Mouse (Mus musculus) limb, embryonic 11.5 days (tissue): ENCODE data around the gene Arfgap1. TPM values are rescaled to one million over a fixed set of nuclear protein-coding genes. Genes with fewer than 3 reads are reported as not detected.

ENCODE experiments used
- ATAC-seq: fragments of 200-750 bp; cut with Nextera tagmentation; 2 replicates; pipeline ENCODE4 v1.8.0; 2017; ENCODE audit warnings: low read depth; ENCODE audit not compliant: insufficient number of reproducible peaks, low FRiP score, low TSS enrichment
- DNase-seq: peaks from one replicate; pipeline ENCODE4 v3.0.0-alpha.2; 2015; ENCODE audit warnings: low spot score
- H3K27ac ChIP-seq: fragments of 300-500 bp; sonication (generic); replicated peaks from 2 replicates; pipeline ENCODE4 v1.5.1; 2014; ENCODE audit warnings: low read depth, mild to moderate bottlenecking, low read length
- H3K27me3 ChIP-seq: fragments of 300-500 bp; sonication (generic); 2 replicates; pipeline ENCODE4 v1.6.1; 2014; ENCODE audit warnings: mild to moderate bottlenecking, low read length, mixed read lengths; ENCODE audit not compliant: control insufficient read depth, insufficient read depth
- H3K36me3 ChIP-seq: fragments of 300-500 bp; sonication (generic); 2 replicates; pipeline ENCODE4 v1.6.1; 2014; ENCODE audit warnings: mild to moderate bottlenecking, low read length, moderate library complexity, mixed read lengths; ENCODE audit not compliant: control insufficient read depth, insufficient read depth
- H3K4me1 ChIP-seq: fragments of 300-500 bp; sonication (generic); 2 replicates; pipeline ENCODE4 v1.6.1; 2014; ENCODE audit warnings: low read length, mixed read lengths; ENCODE audit not compliant: control insufficient read depth, insufficient read depth
- H3K4me2 ChIP-seq: fragments of 300-500 bp; sonication (generic); 2 replicates; pipeline ENCODE4 v1.6.1; 2014; ENCODE audit warnings: low read depth, mild to moderate bottlenecking, moderate library complexity; ENCODE audit not compliant: severe bottlenecking
- H3K4me3 ChIP-seq: fragments of 300-500 bp; sonication (generic); 2 replicates; pipeline ENCODE4 v1.5.1; 2014; ENCODE audit warnings: low read depth, low read length
- H3K9ac ChIP-seq: fragments of 300-500 bp; sonication (generic); 2 replicates; pipeline ENCODE4 v1.6.1; 2014; ENCODE audit warnings: mild to moderate bottlenecking, low read length
- H3K9me3 ChIP-seq: fragments of 300-500 bp; sonication (generic); 2 replicates; pipeline ENCODE4 v1.6.1; 2016; ENCODE audit warnings: low read length; ENCODE audit not compliant: control insufficient read depth
- WGBS: fragments of 180-500 bp; shearing (Covaris S2); extraction: QIAGEN DNeasy Blood & Tissue Kit; methylation state at CpG from one replicate; pipeline ENCODE4 v1.1.7; 2014; 5-methylcytosine and 5-hydroxymethylcytosine counted together
- polyA plus RNA-seq: library from polyadenylated mRNA; unstranded; fragments of >200 nt; fragmentation: Nextera tagmentation; extraction: Ambion mirVana; gene quantifications from 2 replicates; pipeline ENCODE4 v1.2.1, GENCODE M21; 2014

Arfgap1 gene
- polyA plus RNA-seq, 1 experiment from 2014 or later: 69.3 TPM

DNA sequence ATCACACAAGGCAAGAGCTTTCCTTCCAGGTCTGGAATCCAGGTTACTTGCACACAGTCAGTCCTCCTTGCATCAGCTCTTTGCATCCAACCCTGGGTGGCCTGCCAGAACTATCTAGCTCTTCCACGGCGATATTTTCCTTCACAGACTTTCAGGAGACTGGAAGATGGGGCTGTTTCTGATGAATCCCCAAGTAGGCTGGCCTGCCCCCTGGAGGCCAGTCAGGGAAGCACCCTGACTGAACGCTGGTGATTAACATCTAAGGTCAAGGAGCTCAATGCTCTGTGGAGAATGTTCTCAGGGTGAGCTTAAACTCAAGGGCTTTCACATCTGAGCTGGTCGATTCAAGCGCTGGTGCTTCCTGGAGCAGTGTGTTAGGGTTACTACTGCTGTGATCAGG is 3.1 kb upstream of the Arfgap1 start:
- H3K4me3 ChIP-seq: no peak overlapping the region
- no peaks in the 10 kb centered on the region for H3K27me3 ChIP-seq
- H3K27ac ChIP-seq: no peak overlapping the region
- WGBS: 8% methylated on average over 5 of the region's 5 CpGs
- no peaks in the 10 kb centered on the region for H3K4me1 ChIP-seq
- no peak overlapping the region for H3K4me2 ChIP-seq
- peak; percentile 83 for DNase-seq
- ATAC-seq: no peak
- no peak overlapping the region for H3K9ac ChIP-seq
- H3K9me3 ChIP-seq: no peaks in the 10 kb centered on the region
- H3K36me3 ChIP-seq: no peaks in the 10 kb centered on the region

DNA sequence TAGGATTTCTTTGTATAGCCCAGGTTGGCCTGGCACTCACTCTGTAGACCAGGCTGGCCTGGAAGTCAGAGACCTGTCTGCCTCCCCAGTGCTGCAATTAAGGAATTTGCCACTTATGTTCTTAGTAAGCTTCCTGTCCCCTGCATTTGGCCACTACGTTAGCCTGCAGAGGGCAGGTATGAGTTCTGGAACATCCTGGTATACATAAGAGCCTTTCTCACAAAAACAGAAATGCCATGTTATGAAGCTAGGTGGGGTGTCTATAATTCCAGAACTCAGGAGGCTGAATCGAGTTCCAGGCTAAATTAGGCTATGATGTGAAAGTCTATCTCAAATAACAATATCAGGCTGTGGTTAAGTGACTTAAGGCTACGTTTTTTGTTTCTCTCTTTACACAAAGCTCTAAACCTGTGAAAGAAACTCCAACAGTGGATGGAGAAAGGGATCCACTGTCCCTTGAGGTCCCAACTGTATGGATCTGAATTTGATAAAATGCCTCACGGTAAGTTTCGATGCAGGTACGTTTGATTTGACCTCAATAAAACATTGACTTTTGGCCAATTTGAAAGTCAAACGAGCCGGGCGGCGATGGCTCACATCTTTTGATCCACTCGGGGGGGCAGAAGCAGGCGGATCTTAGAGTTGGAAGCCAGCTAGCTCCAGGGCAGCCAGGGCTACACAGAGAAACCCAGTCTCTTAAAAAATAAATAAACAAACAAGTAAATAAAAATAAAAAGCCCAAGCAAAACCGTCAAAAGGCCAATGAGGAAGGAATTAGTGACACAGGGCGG is 738 bp upstream of the Arfgap1 start:
- DNase-seq (peak; percentile 35), ATAC-seq (no peak)
- Histone ChIP-seq H3K27ac (no peak overlapping the region), H3K4me1 (no peaks in the 10 kb centered on the region), H3K9ac (peak overlapping the region; percentile 89), H3K27me3 (no peaks in the 10 kb centered on the region), H3K4me2 (peak overlapping the region; percentile 82), H3K36me3 (peaks cover 7% of the 10 kb centered on the region; the same call in 1 of the 2 replicates), H3K4me3 (peak overlapping the region; percentile 94), H3K9me3 (no peaks in the 10 kb centered on the region)
- WGBS: 13% methylated on average over 14 of the region's 14 CpGs

DNA sequence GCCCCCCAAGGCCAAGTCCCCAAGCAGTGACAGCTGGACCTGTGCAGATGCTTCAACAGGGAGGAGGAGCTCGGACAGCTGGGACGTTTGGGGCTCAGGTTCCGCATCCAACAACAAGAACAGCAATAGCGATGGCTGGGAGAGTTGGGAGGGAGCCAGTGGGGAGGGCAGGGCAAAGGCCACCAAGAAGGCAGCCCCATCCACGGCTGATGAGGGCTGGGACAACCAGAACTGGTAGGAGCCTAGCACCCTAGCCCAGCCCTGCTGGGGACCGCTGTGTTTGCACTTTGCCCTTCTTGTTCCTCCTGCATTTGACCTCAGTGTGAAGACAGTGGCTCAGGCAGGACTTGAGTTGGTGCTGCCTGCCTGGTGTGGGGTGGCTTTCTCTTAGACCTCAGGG is 14.1 kb downstream of the Arfgap1 start:
- Histone ChIP-seq H3K4me1 (no peaks in the 10 kb centered on the region), H3K36me3 (peaks cover 25% of the 10 kb centered on the region), H3K27ac (no peak overlapping the region), H3K4me2 (no peak overlapping the region), H3K9me3 (no peaks in the 10 kb centered on the region), H3K27me3 (no peaks in the 10 kb centered on the region), H3K9ac (no peak overlapping the region), H3K4me3 (no peak overlapping the region)
- WGBS: 89% methylated on average over 6 of the region's 6 CpGs
- DNase-seq (no peak), ATAC-seq (no peak)

DNA sequence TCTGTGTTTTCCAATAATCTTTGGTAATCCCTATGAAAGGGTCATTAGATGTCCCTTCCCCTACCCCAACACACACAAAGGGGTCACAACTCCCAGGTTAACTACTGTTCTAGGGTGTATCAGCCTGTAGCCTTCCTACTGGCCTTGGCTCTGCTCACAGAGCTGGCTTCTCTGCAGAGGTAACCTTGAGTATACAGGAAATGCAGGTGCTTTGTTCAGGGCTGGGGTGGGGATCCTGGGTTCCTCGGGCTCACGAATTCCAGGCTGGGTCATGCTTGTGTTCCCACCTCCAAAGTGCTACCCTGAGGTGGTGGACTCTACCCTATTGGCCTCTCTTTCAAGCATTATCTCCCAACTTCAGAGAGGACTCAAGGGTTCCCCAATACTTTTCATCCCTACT is 18.6 kb downstream of the Arfgap1 start:
- Histone ChIP-seq H3K27ac (no peak overlapping the region), H3K27me3 (no peaks in the 10 kb centered on the region), H3K9ac (no peak overlapping the region), H3K4me2 (no peak overlapping the region), H3K36me3 (peaks cover 4% of the 10 kb centered on the region), H3K4me3 (no peak overlapping the region), H3K9me3 (no peaks in the 10 kb centered on the region), H3K4me1 (no peaks in the 10 kb centered on the region)
- DNase-seq (no peak), ATAC-seq (no peak)
- 88% methylated on average over 2 of the region's 2 CpGs for WGBS

DNA sequence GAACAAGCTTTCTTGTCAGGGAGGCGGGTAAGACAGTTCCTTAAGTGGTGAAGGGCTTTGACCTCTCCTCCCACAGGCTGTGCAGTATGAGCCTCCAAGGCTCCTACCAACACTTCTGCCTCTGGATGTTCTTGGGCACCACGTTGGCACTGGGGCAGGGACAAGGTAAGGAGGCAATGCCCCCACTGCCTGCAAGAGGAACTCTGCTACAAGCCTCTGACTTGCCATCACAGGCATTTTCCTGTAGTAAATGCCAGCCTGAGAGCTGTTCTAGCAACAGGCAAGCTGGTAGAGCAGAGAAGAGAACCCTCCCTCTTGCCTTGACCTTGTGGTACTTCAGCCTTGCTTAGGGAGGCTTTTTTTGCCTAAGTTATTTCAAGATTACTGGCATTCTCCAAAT is 19.4 kb downstream of the Arfgap1 start, which contains the start of gene Col20a1:
TSS of gene Col20a1 (plus strand) at position 87 of the 400 bp plus-strand sequence.
- H3K27ac ChIP-seq: no peak within 1 kb of the TSS
- DNase-seq (no peak), ATAC-seq (no peak)
- H3K36me3 ChIP-seq: peaks cover 2% of the 10 kb centered on the region; the same call in 1 of the 2 replicates
- no peaks in the 10 kb centered on the region for H3K27me3 ChIP-seq
- H3K4me2 ChIP-seq: no peak within 1 kb of the TSS
- no peaks in the 10 kb centered on the region for H3K4me1 ChIP-seq
- no peaks in the 10 kb centered on the region for H3K9me3 ChIP-seq
- no peak within 1 kb of the TSS for H3K9ac ChIP-seq
- H3K4me3 ChIP-seq: no peak within 1 kb of the TSS
- 68% methylated on average over 2 of the region's 2 CpGs for WGBS

DNA sequence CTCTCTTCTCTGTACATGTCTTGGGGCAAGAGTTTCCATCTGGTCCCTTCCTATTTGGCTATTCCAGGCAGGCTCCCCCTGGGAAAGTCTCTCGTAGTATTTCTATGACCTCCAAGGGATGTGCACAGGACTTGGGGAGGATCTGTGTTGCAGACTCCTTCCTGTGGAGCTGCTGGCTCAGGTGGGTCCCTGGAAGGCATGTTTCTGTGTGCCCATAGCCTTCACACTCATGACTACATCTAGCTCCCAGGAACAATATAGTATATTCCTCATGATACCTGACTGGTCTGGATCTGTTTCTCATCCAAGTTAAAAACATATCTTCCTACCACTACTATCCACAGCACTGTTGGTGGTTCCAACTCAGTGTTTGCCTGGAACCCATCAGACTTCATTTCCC is 20.0 kb downstream of the Arfgap1 start:
- no peaks in the 10 kb centered on the region for H3K27me3 ChIP-seq
- H3K9me3 ChIP-seq: no peaks in the 10 kb centered on the region
- no peaks in the 10 kb centered on the region for H3K4me1 ChIP-seq
- H3K4me2 ChIP-seq: no peak overlapping the region
- WGBS: 82% methylated on average over 1 of the region's 1 CpGs
- no peak overlapping the region for H3K27ac ChIP-seq
- H3K36me3 ChIP-seq: peaks cover 2% of the 10 kb centered on the region; the same call in 1 of the 2 replicates
- DNase-seq: no peak
- H3K9ac ChIP-seq: no peak overlapping the region
- no peak overlapping the region for H3K4me3 ChIP-seq
- ATAC-seq: no peak

DNA sequence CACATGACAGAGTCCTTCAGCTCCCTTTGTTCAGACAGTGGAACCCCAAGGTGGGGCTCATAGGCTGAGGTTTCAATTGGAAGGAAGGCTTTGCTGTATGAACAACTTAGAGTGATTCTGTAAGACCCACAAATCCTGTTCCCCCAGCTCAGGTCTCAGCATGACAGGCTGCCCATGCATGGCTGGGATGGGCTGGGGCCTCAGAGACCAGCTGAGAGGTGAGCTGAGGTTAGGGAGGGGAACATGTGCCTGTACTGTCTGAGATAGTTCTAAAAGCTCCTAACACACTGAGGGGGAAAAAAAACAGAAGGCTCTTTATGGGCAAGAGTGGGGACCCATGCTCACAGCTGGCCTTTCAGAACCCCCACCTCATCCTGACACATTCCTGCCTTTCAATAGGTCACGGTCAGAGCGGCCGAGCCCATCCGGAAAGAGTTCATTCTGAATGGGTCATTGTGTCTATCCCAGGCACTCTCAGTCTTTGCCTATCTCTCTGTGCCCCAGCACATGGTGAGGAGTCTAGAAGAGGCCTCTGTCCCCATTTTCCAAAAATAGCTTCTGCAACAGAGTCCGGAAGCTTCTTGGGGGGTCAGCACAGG is 20.5 kb downstream of the Arfgap1 start:
- H3K9me3 ChIP-seq: no peaks in the 10 kb centered on the region
- H3K4me1 ChIP-seq: no peaks in the 10 kb centered on the region
- no peak overlapping the region for H3K9ac ChIP-seq
- ATAC-seq (no peak), DNase-seq (no peak)
- 89% methylated on average over 5 of the region's 5 CpGs for WGBS
- no peaks in the 10 kb centered on the region for H3K27me3 ChIP-seq
- H3K27ac ChIP-seq: no peak overlapping the region
- H3K4me2 ChIP-seq: no peak overlapping the region
- peaks cover under 1% of the 10 kb centered on the region; the same call in 1 of the 2 replicates for H3K36me3 ChIP-seq
- no peak overlapping the region for H3K4me3 ChIP-seq

DNA sequence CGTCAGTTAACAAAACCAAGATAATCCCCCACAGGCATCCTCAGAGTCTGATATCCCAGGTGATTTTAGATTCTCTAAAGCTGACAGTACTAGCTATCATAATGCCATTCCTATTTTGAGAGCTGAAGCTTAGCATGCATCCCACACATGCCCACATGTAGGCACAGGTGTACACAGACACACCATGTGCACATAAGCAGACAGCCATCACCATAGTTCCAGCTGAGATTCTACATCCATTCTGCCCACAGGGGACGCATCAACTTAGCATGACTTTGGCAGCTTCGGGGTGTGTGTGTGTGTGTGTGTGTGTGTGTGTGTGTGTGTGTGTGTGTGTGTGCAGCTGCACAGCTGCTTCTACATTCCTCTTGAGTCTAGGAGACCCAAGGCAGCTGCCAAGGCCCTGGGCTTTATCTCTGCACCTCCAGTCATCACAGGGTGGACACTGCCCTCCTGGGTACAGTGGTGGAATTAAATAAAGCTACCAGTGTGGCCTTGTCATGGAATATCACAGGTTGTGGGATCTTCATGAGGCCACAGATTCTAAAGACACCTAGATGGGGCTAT is 21.4 kb downstream of the Arfgap1 start:
- Histone ChIP-seq H3K27ac (no peak overlapping the region), H3K27me3 (no peaks in the 10 kb centered on the region), H3K9me3 (no peaks in the 10 kb centered on the region), H3K4me3 (no peak overlapping the region), H3K36me3 (no peaks in the 10 kb centered on the region), H3K9ac (no peak overlapping the region), H3K4me2 (no peak overlapping the region), H3K4me1 (no peaks in the 10 kb centered on the region)
- ATAC-seq (no peak), DNase-seq (no peak)
- WGBS: 87% methylated on average over 3 of the region's 3 CpGs
